Mouse (Mus musculus) ES-E14 (cell line): Measurements from ENCODE around the gene Mme.

Experiments used
- HCFC1 ChIP-seq: IDR thresholded peaks from 2 replicates; pipeline ENCODE4 v1.6.1; 2012; ENCODE audit warnings: low read length, inconsistent platforms, borderline replicate concordance; ENCODE audit not compliant: insufficient read depth
- ZNF384 ChIP-seq: IDR thresholded peaks from 2 replicates; pipeline ENCODE4 v1.6.1; 2012; ENCODE audit warnings: low read depth, low read length, inconsistent platforms

GRCm38 (mm10) chr3:63423552-63423951 lies 182.2 kb downstream of the Mme start:
- TF ChIP-seq ZNF384, result no peak
- no peak for TF ChIP-seq HCFC1
